Mouse (Mus musculus): ENCODE data around the gene Igfbp2. TPM values are rescaled to one million over a fixed set of nuclear protein-coding genes. Genes with fewer than 3 reads are reported as not detected.

Gene Igfbp2
- polyA plus RNA-seq, 1 experiment from 2014 or later = 790 TPM

- Histone ChIP-seq H3K4me1 (peaks cover 76% of the 10 kb centered on the region), H3K4me2 (replicated peaks) (peak overlapping the region; percentile 82), H3K9ac (peak overlapping the region; percentile 72), H3K27me3 (peaks cover 3% of the 10 kb centered on the region; the same call in 1 of the 2 replicates), H3K27ac (replicated peaks) (peak overlapping the region; percentile 93), H3K4me3 (replicated peaks) (peak overlapping the region; percentile 69), H3K9me3 (replicated peaks) (no peaks in the 10 kb centered on the region), H3K36me3 (no peaks in the 10 kb centered on the region)
- under 1% methylated on average over 43 of the region's 43 CpGs for WGBS
- no peak for ATAC-seq (ENCODE audit: insufficient number of reproducible peaks, low FRiP score, low TSS enrichment, low read depth)
Measured at GRCm38 (mm10) chr1:72873511-72874286, 49.4 kb downstream of the Igfbp2 start.

DNA sequence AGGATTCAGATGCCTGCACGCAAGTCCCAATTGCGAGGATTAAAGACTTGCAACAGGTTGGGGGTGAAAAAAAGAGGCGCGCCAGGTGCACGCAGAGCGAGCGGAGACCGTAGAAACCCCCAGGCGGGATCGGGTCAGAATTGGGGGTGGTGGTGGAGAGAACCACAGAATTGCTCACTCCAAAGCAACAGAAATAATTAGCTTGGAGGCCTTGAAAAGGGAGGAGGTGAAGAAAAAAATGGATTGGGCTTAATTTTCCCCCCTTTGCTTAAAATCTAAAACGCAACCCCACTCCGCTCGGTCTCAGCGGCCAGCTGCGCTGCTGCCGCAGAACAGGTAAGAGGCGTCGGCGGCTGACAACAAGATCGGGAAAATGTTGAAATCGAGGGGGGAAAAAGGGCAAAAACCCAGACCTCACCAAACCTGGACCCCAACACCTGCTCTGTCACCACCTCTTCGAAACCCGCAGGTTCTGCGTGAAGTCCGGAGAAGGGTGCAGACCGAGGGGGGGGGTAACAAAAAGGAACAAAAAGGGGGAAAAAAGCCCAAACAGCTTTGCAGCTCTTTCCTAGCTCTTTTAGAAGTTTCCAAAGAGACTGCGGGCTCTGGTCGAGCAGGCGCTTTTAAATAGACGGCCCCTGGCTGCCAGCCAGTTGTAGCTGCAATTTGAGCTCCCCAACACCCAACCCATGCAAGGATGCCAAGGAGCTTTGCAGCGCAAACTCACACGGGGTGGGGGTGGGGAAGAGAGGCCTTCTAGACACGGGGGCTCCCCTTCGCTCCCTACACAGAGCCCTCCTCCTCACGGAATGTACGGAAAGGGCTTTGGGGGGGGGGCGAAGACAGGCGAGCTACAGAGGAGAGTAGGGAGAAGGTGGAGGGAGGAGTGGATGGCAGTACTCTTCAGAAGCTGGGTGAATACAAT, 50.2 kb downstream of the Igfbp2 start, which contains the start of gene Igfbp5:
Gene Igfbp5 (minus strand): TSS at position 598 of the 925 bp plus-strand sequence.
- Histone ChIP-seq H3K4me2 (replicated peaks) (peak within 1 kb of the TSS; percentile 82), H3K27ac (replicated peaks) (peak within 1 kb of the TSS; percentile 93), H3K9ac (peak within 1 kb of the TSS; percentile 72), H3K4me3 (replicated peaks) (peak within 1 kb of the TSS; percentile 69), H3K36me3 (no peaks in the 10 kb centered on the region), H3K27me3 (peaks cover 3% of the 10 kb centered on the region; the same call in 1 of the 2 replicates), H3K9me3 (replicated peaks) (no peaks in the 10 kb centered on the region), H3K4me1 (peaks cover 73% of the 10 kb centered on the region)
- under 1% methylated on average over 38 of the region's 38 CpGs for WGBS
- peak; percentile 79 for ATAC-seq (ENCODE audit: insufficient number of reproducible peaks, low FRiP score, low TSS enrichment, low read depth)

GRCm38 (mm10) chr1:72875708-72876107, 51.4 kb downstream of the Igfbp2 start:
- no peak overlapping the region for H3K9ac ChIP-seq
- 8% methylated on average over 3 of the region's 3 CpGs for WGBS
- no peaks in the 10 kb centered on the region for H3K36me3 ChIP-seq
- H3K27me3 ChIP-seq = peaks cover 3% of the 10 kb centered on the region; the same call in 1 of the 2 replicates
- no peak for ATAC-seq (ENCODE audit: insufficient number of reproducible peaks, low FRiP score, low TSS enrichment, low read depth)
- H3K4me1 ChIP-seq = peaks cover 62% of the 10 kb centered on the region
- H3K27ac ChIP-seq (replicated peaks) = no peak overlapping the region
- no peak overlapping the region; the same call in 1 of the 2 replicates for H3K4me3 ChIP-seq (replicated peaks)
- no peaks in the 10 kb centered on the region for H3K9me3 ChIP-seq (replicated peaks)
- H3K4me2 ChIP-seq (replicated peaks) = peak overlapping the region; percentile 82; the same call in 1 of the 2 replicates

DNA sequence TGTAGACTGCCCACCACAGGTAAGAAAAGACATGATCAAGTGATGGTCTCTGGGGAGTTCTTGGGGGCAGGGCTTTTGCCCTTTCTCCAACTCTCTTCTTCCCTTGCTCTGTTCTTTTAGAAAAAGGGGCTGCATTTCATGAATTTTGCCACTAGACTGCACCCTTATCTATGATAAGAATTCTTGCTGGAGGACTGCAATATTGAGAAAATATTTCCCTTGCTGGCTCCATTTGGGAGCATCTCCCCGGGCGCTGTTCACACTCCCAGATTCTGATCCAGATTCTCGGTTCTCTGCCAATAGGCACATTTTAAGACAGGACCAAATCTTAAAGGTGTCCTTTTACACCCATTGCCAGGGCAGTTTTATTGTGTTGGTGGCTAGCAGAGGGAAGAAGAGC, 51.8 kb downstream of the Igfbp2 start:
- H3K9ac ChIP-seq = no peak overlapping the region
- H3K4me2 ChIP-seq (replicated peaks) = 0 out of 2 replicates have a peak overlapping the region, but pooled peaks have one; percentile 82
- whole genome bisulfite sequencing = 18% methylated on average over 3 of the region's 3 CpGs
- H3K4me1 ChIP-seq = peaks cover 58% of the 10 kb centered on the region
- H3K27ac ChIP-seq (replicated peaks) = no peak overlapping the region
- no peak for ATAC-seq (ENCODE audit: insufficient number of reproducible peaks, low FRiP score, low TSS enrichment, low read depth)
- no peaks in the 10 kb centered on the region for H3K9me3 ChIP-seq (replicated peaks)
- H3K27me3 ChIP-seq = peaks cover 3% of the 10 kb centered on the region; the same call in 1 of the 2 replicates
- no peaks in the 10 kb centered on the region for H3K36me3 ChIP-seq
- H3K4me3 ChIP-seq (replicated peaks) = no peak overlapping the region

GRCm38 (mm10) chr1:72877892-72878291, 53.6 kb downstream of the Igfbp2 start:
- H3K36me3 ChIP-seq = no peaks in the 10 kb centered on the region
- H3K4me1 ChIP-seq = peaks cover 47% of the 10 kb centered on the region
- WGBS = 0% methylated on average over 3 of the region's 3 CpGs

GRCm38 (mm10) chr1:72878473-72879318, 54.4 kb downstream of the Igfbp2 start:
- ATAC-seq (ENCODE audit: insufficient number of reproducible peaks, low FRiP score, low TSS enrichment, low read depth) = no peak
- no peak overlapping the region for H3K9ac ChIP-seq
- H3K27ac ChIP-seq (replicated peaks) = peak overlapping the region; percentile 81
- peak overlapping the region; percentile 42 for H3K4me2 ChIP-seq (replicated peaks)
- no peaks in the 10 kb centered on the region for H3K36me3 ChIP-seq
- 18% methylated on average over 25 of the region's 25 CpGs for WGBS
- H3K27me3 ChIP-seq = peaks cover 3% of the 10 kb centered on the region; the same call in 1 of the 2 replicates
- peaks cover 43% of the 10 kb centered on the region for H3K4me1 ChIP-seq
- H3K4me3 ChIP-seq (replicated peaks) = peak overlapping the region; percentile 21; the same call in 1 of the 2 replicates
- H3K9me3 ChIP-seq (replicated peaks) = no peaks in the 10 kb centered on the region

More at GRCm38 (mm10) chr1:72877892-72878291, 53.6 kb downstream of the Igfbp2 start:
- Histone ChIP-seq H3K4me2 (replicated peaks) (peak overlapping the region; percentile 42), H3K4me3 (replicated peaks) (peak overlapping the region; percentile 21; the same call in 1 of the 2 replicates), H3K27ac (replicated peaks) (peak overlapping the region; percentile 81), H3K9ac (no peak overlapping the region), H3K27me3 (peaks cover 3% of the 10 kb centered on the region; the same call in 1 of the 2 replicates), H3K9me3 (replicated peaks) (no peaks in the 10 kb centered on the region)
- no peak for ATAC-seq (ENCODE audit: insufficient number of reproducible peaks, low FRiP score, low TSS enrichment, low read depth)

DNA sequence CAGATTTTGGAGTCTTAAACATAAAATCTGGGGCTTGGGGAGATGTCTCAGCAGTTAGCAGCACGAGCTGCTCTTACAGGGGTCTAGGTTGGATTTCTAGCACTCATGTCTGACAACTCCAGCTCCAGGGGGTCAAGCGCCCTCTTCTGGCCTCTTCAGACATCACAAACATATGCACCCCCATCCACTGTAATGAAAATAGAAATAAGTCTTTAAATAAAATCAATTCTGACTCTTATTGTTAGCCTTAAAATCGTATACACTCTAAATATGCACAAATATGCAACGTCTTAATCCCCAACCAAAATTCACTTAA, 55.0 kb downstream of the Igfbp2 start:
- no peak for ATAC-seq (ENCODE audit: insufficient number of reproducible peaks, low FRiP score, low TSS enrichment, low read depth)
- H3K4me3 ChIP-seq (replicated peaks) = no peak overlapping the region
- no peaks in the 10 kb centered on the region for H3K9me3 ChIP-seq (replicated peaks)
- H3K36me3 ChIP-seq = no peaks in the 10 kb centered on the region
- no peak overlapping the region for H3K9ac ChIP-seq
- WGBS = 35% methylated on average over 4 of the region's 4 CpGs
- H3K27ac ChIP-seq (replicated peaks) = peak overlapping the region; percentile 81
- peaks cover 38% of the 10 kb centered on the region for H3K4me1 ChIP-seq
- H3K27me3 ChIP-seq = peaks cover 3% of the 10 kb centered on the region; the same call in 1 of the 2 replicates
- H3K4me2 ChIP-seq (replicated peaks) = no peak overlapping the region

DNA sequence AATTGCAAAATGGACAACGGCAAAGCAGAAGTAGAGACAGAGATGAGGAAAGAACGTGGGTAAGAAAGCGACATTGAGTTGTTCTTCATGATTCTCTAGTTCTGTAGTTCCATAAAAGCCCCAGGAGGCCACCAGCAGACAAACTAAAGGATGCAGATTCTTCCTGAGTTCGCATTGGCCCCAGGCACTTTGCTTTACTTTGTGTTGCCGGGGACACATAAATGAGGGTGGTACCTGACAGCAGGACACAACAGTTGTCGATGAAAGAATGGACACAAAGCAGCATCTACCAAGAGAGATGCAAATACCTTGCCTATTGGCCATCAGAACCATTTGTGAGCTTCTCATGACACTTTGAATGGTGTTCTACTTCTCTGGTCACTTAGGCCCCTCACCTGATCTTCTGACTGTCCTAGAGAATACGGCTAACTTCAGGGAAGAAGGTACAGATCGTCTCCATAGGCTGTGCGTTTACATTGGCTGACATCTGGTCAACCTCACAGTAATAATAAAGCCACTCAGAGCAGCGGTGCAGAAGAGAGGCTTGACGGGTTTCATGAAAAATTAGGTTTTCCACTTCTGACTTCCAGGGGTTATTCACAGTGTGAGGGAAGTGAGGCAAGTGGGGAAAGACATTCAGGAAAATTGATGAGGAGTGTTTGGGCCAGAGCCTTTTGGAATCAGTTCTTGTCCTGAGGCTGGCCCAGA, 61.0 kb downstream of the Igfbp2 start:
- no peak overlapping the region for H3K9ac ChIP-seq
- ATAC-seq (ENCODE audit: insufficient number of reproducible peaks, low FRiP score, low TSS enrichment, low read depth) = peak; percentile 51
- H3K27me3 ChIP-seq = no peaks in the 10 kb centered on the region
- 84% methylated on average over 11 of the region's 11 CpGs for WGBS
- H3K9me3 ChIP-seq (replicated peaks) = no peaks in the 10 kb centered on the region
- no peak overlapping the region for H3K4me3 ChIP-seq (replicated peaks)
- H3K36me3 ChIP-seq = no peaks in the 10 kb centered on the region
- H3K4me1 ChIP-seq = no peaks in the 10 kb centered on the region
- H3K4me2 ChIP-seq (replicated peaks) = no peak overlapping the region
- no peak overlapping the region for H3K27ac ChIP-seq (replicated peaks)

DNA sequence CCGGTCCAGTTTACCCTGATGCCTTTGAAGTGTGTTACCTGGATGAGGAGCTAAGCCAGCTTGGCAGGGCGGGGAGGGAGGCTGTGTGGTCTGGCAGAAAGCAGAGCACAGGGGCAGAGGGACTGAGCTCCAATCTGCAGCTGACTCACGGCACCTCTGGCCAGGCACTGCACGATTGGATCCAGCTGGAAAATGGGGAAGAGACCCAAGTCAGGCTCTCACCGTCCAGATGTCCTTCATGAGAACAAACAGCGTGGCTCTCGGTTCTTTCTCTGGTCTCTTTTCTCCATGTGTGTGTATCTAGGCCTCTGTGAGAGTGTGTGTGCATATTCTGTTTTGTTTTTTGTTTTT, 61.5 kb downstream of the Igfbp2 start:
- H3K9me3 ChIP-seq (replicated peaks) = no peaks in the 10 kb centered on the region
- WGBS = 60% methylated on average over 7 of the region's 7 CpGs
- H3K27ac ChIP-seq (replicated peaks) = no peak overlapping the region
- no peak overlapping the region for H3K9ac ChIP-seq
- no peak overlapping the region for H3K4me3 ChIP-seq (replicated peaks)
- no peaks in the 10 kb centered on the region for H3K4me1 ChIP-seq
- H3K36me3 ChIP-seq = no peaks in the 10 kb centered on the region
- H3K27me3 ChIP-seq = no peaks in the 10 kb centered on the region
- ATAC-seq (ENCODE audit: insufficient number of reproducible peaks, low FRiP score, low TSS enrichment, low read depth) = peak; percentile 67
- H3K4me2 ChIP-seq (replicated peaks) = no peak overlapping the region

DNA sequence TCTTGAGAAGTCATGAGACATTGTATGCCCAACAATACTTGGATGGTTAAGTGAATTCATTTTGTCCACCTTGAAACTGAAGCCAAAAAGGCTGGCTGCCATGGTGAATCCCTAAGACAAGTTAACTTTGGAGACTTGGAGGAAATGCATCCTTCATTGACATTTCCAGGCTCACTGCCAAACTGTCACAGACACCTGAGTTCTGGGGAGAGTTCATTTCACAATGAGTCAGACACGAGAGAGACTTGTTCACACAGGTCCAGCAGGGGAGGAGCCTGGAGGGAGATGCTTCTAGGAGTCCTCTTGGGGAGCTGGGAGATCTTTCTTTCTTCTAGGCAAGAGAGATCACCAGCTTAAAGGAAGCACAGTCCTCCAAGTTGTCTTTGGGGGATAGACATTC, 63.6 kb downstream of the Igfbp2 start:
- Histone ChIP-seq H3K9ac (no peak overlapping the region), H3K27me3 (no peaks in the 10 kb centered on the region), H3K4me3 (replicated peaks) (no peak overlapping the region), H3K4me1 (no peaks in the 10 kb centered on the region), H3K36me3 (no peaks in the 10 kb centered on the region), H3K27ac (replicated peaks) (0 out of 2 replicates have a peak overlapping the region, but pooled peaks have one; percentile 22), H3K9me3 (replicated peaks) (no peaks in the 10 kb centered on the region), H3K4me2 (replicated peaks) (no peak overlapping the region)
- no peak; the same call in 1 of the 2 replicates for ATAC-seq (ENCODE audit: insufficient number of reproducible peaks, low FRiP score, low TSS enrichment, low read depth)
- WGBS = 50% methylated on average over 1 of the region's 1 CpGs

All from embryonic facial prominence, embryonic 15.5 days (tissue).